In genomic region chr11:3292711-3293249, GRCm38 (mm10) we compare ENCODE assay signal across 8 mouse cellular contexts. TPM values are rescaled to one million over a fixed set of nuclear protein-coding genes. Genes with fewer than 3 reads are reported as not detected.
DNase-seq lines count a peak whose midpoint lies in the region; ATAC-seq and TF ChIP-seq lines count a peak whose summit lies in the region.

No protein-coding gene starts in this region.

- peaks cover 56% of the 10 kb centered on the region for H3K4me1 ChIP-seq in embryonic facial prominence, embryonic 13.5 days
- peaks cover 29% of the 10 kb centered on the region for H3K4me1 ChIP-seq in hindbrain, postnatal 0 days (ENCODE audit: insufficient read depth, low read length)
- peaks cover 3 to 33% of the 10 kb centered on the region in 2 experiments for H3K4me1 ChIP-seq in liver, embryonic 14.5 days (replicated peaks; ENCODE audit: control insufficient read depth in 2 of 2, insufficient read depth in 2 of 2, low read length in 1 of 2)
- H3K4me1 ChIP-seq in olfactory bulb, adult 2 months (ENCODE audit: control insufficient read depth, insufficient read depth, low read length), result peaks cover 54% of the 10 kb centered on the region

- H3K27ac ChIP-seq in embryonic facial prominence, embryonic 13.5 days, result peak overlapping the region; percentile 100
- peak overlapping the region; percentile 100 for H3K27ac ChIP-seq in hindbrain, postnatal 0 days
- peak overlapping the region; percentile 74 for H3K27ac ChIP-seq in liver, embryonic 14.5 days
- H3K27ac ChIP-seq in olfactory bulb, adult 2 months (ENCODE audit: insufficient read depth, low read depth, low read length), result peak overlapping the region; percentile 17; the same call in 1 of the 2 replicates

- TF ChIP-seq POLR2A in olfactory bulb, adult 2 months (IDR thresholded peaks at IDR 0.05; ENCODE audit: insufficient read depth, low read depth, low read length), result no peak

- peak overlapping the region; percentile 79 for H3K4me3 ChIP-seq in embryonic facial prominence, embryonic 13.5 days
- peak overlapping the region; percentile 74 for H3K4me3 ChIP-seq in hindbrain, postnatal 0 days (ENCODE audit: low read length)
- H3K4me3 ChIP-seq in liver, embryonic 14.5 days (ENCODE audit: insufficient read depth in 1 of 2, low read depth in 2 of 2, low read length in 2 of 2), result peak overlapping the region; percentile 80 to 87
- peak overlapping the region; percentile 91 for H3K4me3 ChIP-seq in olfactory bulb, adult 2 months (ENCODE audit: insufficient read depth, low read depth, low read length)

- peak; percentile 39 for DNase-seq in thymus, postnatal 25 days
- no peak for DNase-seq in thymus, postnatal 0 days (ENCODE audit: low spot score)
- peak; percentile 76 for DNase-seq in hindbrain, postnatal 0 days (ENCODE audit: low spot score)
- no peak for DNase-seq in liver, embryonic 14.5 days (ENCODE audit: low read depth in 3 of 3, low spot score in 3 of 3)
- no peak for DNase-seq in adrenal gland, postnatal 4 days (ENCODE audit: low spot score in 2 of 2)

- H3K9me3 ChIP-seq in embryonic facial prominence, embryonic 13.5 days, result no peaks in the 10 kb centered on the region
- no peaks in the 10 kb centered on the region for H3K9me3 ChIP-seq in hindbrain, postnatal 0 days (ENCODE audit: low read length)
- H3K9me3 ChIP-seq in liver, embryonic 14.5 days (ENCODE audit: control insufficient read depth, low read length), result no peaks in the 10 kb centered on the region

- no peak for TF ChIP-seq EP300 in liver, embryonic 14.5 days (IDR thresholded peaks at IDR 0.05; ENCODE audit: low read depth)

- TF ChIP-seq CTCF in hindbrain, postnatal 0 days (IDR thresholded peaks at IDR 0.05; ENCODE audit: low read depth), result no peak
- TF ChIP-seq CTCF in liver, embryonic 14.5 days (IDR thresholded peaks at IDR 0.05; ENCODE audit: low read depth), result no peak
- TF ChIP-seq CTCF in olfactory bulb, adult 2 months (IDR thresholded peaks at IDR 0.05; ENCODE audit: insufficient read depth, low read depth, low read length), result no peak

- H3K36me3 ChIP-seq in embryonic facial prominence, embryonic 13.5 days, result peaks cover 53% of the 10 kb centered on the region
- H3K36me3 ChIP-seq in hindbrain, postnatal 0 days (ENCODE audit: insufficient read depth, low read length), result peaks cover 32% of the 10 kb centered on the region
- peaks cover 26% of the 10 kb centered on the region for H3K36me3 ChIP-seq in liver, embryonic 14.5 days (replicated peaks; ENCODE audit: control insufficient read depth, insufficient read depth, low read depth)

- peak overlapping the region; percentile 99 for H3K9ac ChIP-seq in embryonic facial prominence, embryonic 13.5 days
- peak overlapping the region; percentile 94 for H3K9ac ChIP-seq in hindbrain, postnatal 0 days (replicated peaks; ENCODE audit: low read length)
- peak overlapping the region; percentile 73 for H3K9ac ChIP-seq in liver, embryonic 14.5 days (replicated peaks)

- H3K27me3 ChIP-seq in embryonic facial prominence, embryonic 13.5 days, result no peaks in the 10 kb centered on the region
- H3K27me3 ChIP-seq in hindbrain, postnatal 0 days (ENCODE audit: insufficient read depth, low read length), result no peaks in the 10 kb centered on the region
- no peaks in the 10 kb centered on the region for H3K27me3 ChIP-seq in liver, embryonic 14.5 days (ENCODE audit: control insufficient read depth, insufficient read depth, low read length)

- no peak for ATAC-seq in embryonic facial prominence, embryonic 13.5 days (ENCODE audit: insufficient number of reproducible peaks, insufficient read depth, low FRiP score, low TSS enrichment, low read depth)
- no peak for ATAC-seq in hindbrain, postnatal 0 days
- ATAC-seq in liver, embryonic 14.5 days (ENCODE audit: insufficient read depth), result no peak
- no peak for ATAC-seq in frontal cortex, adult (ENCODE audit: low TSS enrichment)

- WGBS in embryonic facial prominence, embryonic 13.5 days, result 2% methylated on average over 8 of the region's 8 CpGs
- 0% methylated on average over 8 of the region's 8 CpGs for WGBS in hindbrain, postnatal 0 days
- 1% methylated on average over 8 of the region's 8 CpGs for WGBS in liver, embryonic 14.5 days (ENCODE audit: insufficient replicate concordance)
- 4% methylated on average over 8 of the region's 8 CpGs for WGBS in olfactory bulb, adult 2 months

- peak overlapping the region; percentile 99 for H3K4me2 ChIP-seq in embryonic facial prominence, embryonic 13.5 days
- peak overlapping the region; percentile 98 for H3K4me2 ChIP-seq in hindbrain, postnatal 0 days (ENCODE audit: low read depth, low read length)
- peak overlapping the region; percentile 99 for H3K4me2 ChIP-seq in liver, embryonic 14.5 days (ENCODE audit: low read depth)

RNA-seq across cellular contexts. Expression of gene Patz1, which starts 4.1 kb away (rescaled TPM):
- 87.6 and 91.1 TPM in 2 replicates for polyA plus RNA-seq in thymus, postnatal 0 days (2015; fragmentation: Nextera tagmentation; extraction: Ambion mirVana)
- 52.0 and 52.7 TPM in 2 replicates for polyA plus RNA-seq in embryonic facial prominence, embryonic 13.5 days (2015; fragmentation: Nextera tagmentation; extraction: Ambion mirVana)
- total RNA-seq in hindbrain, postnatal 0 days (2014; rRNA removed), result 89.6 and 97.1 TPM in 2 replicates
- polyA plus RNA-seq in hindbrain, postnatal 0 days (2015; fragmentation: Nextera tagmentation; extraction: Ambion mirVana), result 38.8 and 40.4 TPM in 2 replicates
- 15.2 and 16.2 TPM in 2 replicates for polyA plus RNA-seq in liver, embryonic 14.5 days (2012; rRNA removed)
- polyA plus RNA-seq in liver, embryonic 14.5 days (2014; fragmentation: Nextera tagmentation; extraction: Ambion mirVana), result 11.6 and 12.7 TPM in 2 replicates
- polyA plus RNA-seq in olfactory bulb, adult 2 months (2012; ENCODE audit: insufficient read depth, insufficient read length, low replicate concordance, missing spikeins), result not detected in 2 replicates
- 10 to 100 TPM; 67.7 to 72.5 TPM for total RNA-seq in adrenal gland, postnatal 4 days (2021)

RNA-seq across cellular contexts. Expression of gene Drg1, which starts 26.6 kb away (rescaled TPM):
- polyA plus RNA-seq in thymus, postnatal 0 days (2015; fragmentation: Nextera tagmentation; extraction: Ambion mirVana), result 246 and 250 TPM in 2 replicates
- 214 and 250 TPM in 2 replicates for polyA plus RNA-seq in embryonic facial prominence, embryonic 13.5 days (2015; fragmentation: Nextera tagmentation; extraction: Ambion mirVana)
- total RNA-seq in hindbrain, postnatal 0 days (2014; rRNA removed), result 62.3 and 73.1 TPM in 2 replicates
- polyA plus RNA-seq in hindbrain, postnatal 0 days (2015; fragmentation: Nextera tagmentation; extraction: Ambion mirVana), result 176 and 186 TPM in 2 replicates
- polyA plus RNA-seq in liver, embryonic 14.5 days (2012; rRNA removed), result 24.6 and 38.4 TPM in 2 replicates
- polyA plus RNA-seq in liver, embryonic 14.5 days (2014; fragmentation: Nextera tagmentation; extraction: Ambion mirVana), result 112 and 118 TPM in 2 replicates
- polyA plus RNA-seq in olfactory bulb, adult 2 months (2012; ENCODE audit: insufficient read depth, insufficient read length, low replicate concordance, missing spikeins), result not detected in 2 replicates
- total RNA-seq in adrenal gland, postnatal 4 days (2021), result 100 to 1,000 TPM; 116 to 117 TPM

RNA-seq across cellular contexts. Expression of gene Pik3ip1, which starts 37.4 kb away (rescaled TPM):
- 90.2 and 94.4 TPM in 2 replicates for polyA plus RNA-seq in thymus, postnatal 0 days (2015; fragmentation: Nextera tagmentation; extraction: Ambion mirVana)
- 12.8 and 14.6 TPM in 2 replicates for polyA plus RNA-seq in embryonic facial prominence, embryonic 13.5 days (2015; fragmentation: Nextera tagmentation; extraction: Ambion mirVana)
- total RNA-seq in hindbrain, postnatal 0 days (2014; rRNA removed), result 34.3 and 40.9 TPM in 2 replicates
- 41.6 and 45.4 TPM in 2 replicates for polyA plus RNA-seq in hindbrain, postnatal 0 days (2015; fragmentation: Nextera tagmentation; extraction: Ambion mirVana)
- polyA plus RNA-seq in liver, embryonic 14.5 days (2012; rRNA removed), result 0.79 and 0.96 TPM in 2 replicates
- polyA plus RNA-seq in liver, embryonic 14.5 days (2014; fragmentation: Nextera tagmentation; extraction: Ambion mirVana), result 0.42 and 0.94 TPM in 2 replicates
- not detected in 2 replicates for polyA plus RNA-seq in olfactory bulb, adult 2 months (2012; ENCODE audit: insufficient read depth, insufficient read length, low replicate concordance, missing spikeins)
- 10 to 100 TPM; 31.9 to 32.2 TPM for total RNA-seq in adrenal gland, postnatal 4 days (2021)

Comparison
In these comparisons a context has a peak if more than half of its experiments do, and no peak if none do; other contexts are left out.
1. DNase-seq: peak in thymus, postnatal 25 days (single experiment) and hindbrain, postnatal 0 days (single experiment); none in thymus, postnatal 0 days (single experiment), liver, embryonic 14.5 days (0 of 3) and adrenal gland, postnatal 4 days (0 of 2).
2. H3K27ac ChIP-seq: peak in every context shown above with its lines; median percentile 100 in embryonic facial prominence, embryonic 13.5 days; 100 in hindbrain, postnatal 0 days; 74 in liver, embryonic 14.5 days; 17 in olfactory bulb, adult 2 months.
3. Peak in every context shown above with its lines, with median percentiles within 50 percentile points of each other: H3K4me2 ChIP-seq, H3K4me3 ChIP-seq and H3K9ac ChIP-seq.